In genomic region chr2:32908796-32909195, GRCm38 (mm10) we compare ENCODE assay signal across 7 mouse cellular contexts. TPM values are rescaled to one million over a fixed set of nuclear protein-coding genes. Genes with fewer than 3 reads are reported as not detected.
DNase-seq lines count a peak whose midpoint lies in the region; ATAC-seq and TF ChIP-seq lines count a peak whose summit lies in the region.

No protein-coding gene starts in this region.

- WGBS in forebrain, embryonic 10.5 days, result 38% methylated on average over 11 of the region's 11 CpGs
- 31% methylated on average over 11 of the region's 11 CpGs for WGBS in hindbrain, embryonic 14.5 days

- H3K9me3 ChIP-seq in forebrain, embryonic 10.5 days, result no peaks in the 10 kb centered on the region
- no peaks in the 10 kb centered on the region for H3K9me3 ChIP-seq in hindbrain, embryonic 14.5 days (ENCODE audit: control insufficient read depth, low read length)

- no peak for DNase-seq in forebrain, embryonic 10.5 days (ENCODE audit: extremely low spot score, low spot score)
- DNase-seq in hindbrain, embryonic 14.5 days (ENCODE audit: low spot score), result no peak
- DNase-seq in lung, postnatal 4 days, result peak; percentile 54 to 77
- no peak for DNase-seq in left cerebral cortex, adult 8-10 months (ENCODE audit: low spot score in 2 of 2)

- ATAC-seq in hindbrain, embryonic 14.5 days (ENCODE audit: low FRiP score), result no peak
- no peak for ATAC-seq in monocyte, adult 5-6 weeks (replicated peaks; ENCODE audit: insufficient number of reproducible peaks, low FRiP score, low TSS enrichment, poor library complexity, severe bottlenecking)
- no peak for ATAC-seq in activated CD4-positive, CD25-positive, alpha-beta regulatory T cell, adult 4 months

- no peak overlapping the region for H3K4me3 ChIP-seq in cortical plate, adult 2 months (ENCODE audit: insufficient read depth, low read length)
- peak overlapping the region; percentile 22; the same call in 1 of the 2 replicates for H3K4me3 ChIP-seq in forebrain, embryonic 10.5 days
- no peak overlapping the region for H3K4me3 ChIP-seq in hindbrain, embryonic 14.5 days (replicated peaks; ENCODE audit: low read length)

- no peak for TF ChIP-seq CTCF in cortical plate, adult 2 months (IDR thresholded peaks at IDR 0.05; ENCODE audit: extremely low read depth, insufficient read depth, low read length)

- H3K4me2 ChIP-seq in hindbrain, embryonic 14.5 days (replicated peaks), result 0 out of 2 replicates have a peak overlapping the region, but pooled peaks have one; percentile 7

- H3K27me3 ChIP-seq in forebrain, embryonic 10.5 days (ENCODE audit: poor library complexity, severe bottlenecking), result peaks cover 60% of the 10 kb centered on the region
- H3K27me3 ChIP-seq in hindbrain, embryonic 14.5 days (ENCODE audit: control insufficient read depth, insufficient read depth, low read length), result no peaks in the 10 kb centered on the region

- H3K4me1 ChIP-seq in cortical plate, adult 2 months (ENCODE audit: control insufficient read depth, insufficient read depth, low read length), result peaks cover 7% of the 10 kb centered on the region
- peaks cover 38% of the 10 kb centered on the region for H3K4me1 ChIP-seq in forebrain, embryonic 10.5 days
- H3K4me1 ChIP-seq in hindbrain, embryonic 14.5 days (replicated peaks; ENCODE audit: control insufficient read depth, insufficient read depth, low read length), result peaks cover 26% of the 10 kb centered on the region

- peak overlapping the region; percentile 45 for H3K27ac ChIP-seq in cortical plate, adult 2 months (ENCODE audit: insufficient read depth, low read length)
- H3K27ac ChIP-seq in forebrain, embryonic 10.5 days, result peak overlapping the region; percentile 76
- H3K27ac ChIP-seq in hindbrain, embryonic 14.5 days, result peak overlapping the region; percentile 52; the same call in 1 of the 2 replicates

- H3K36me3 ChIP-seq in forebrain, embryonic 10.5 days (replicated peaks), result peaks cover 25% of the 10 kb centered on the region
- peaks cover 32% of the 10 kb centered on the region for H3K36me3 ChIP-seq in hindbrain, embryonic 14.5 days (replicated peaks; ENCODE audit: control insufficient read depth, insufficient read depth)

- peak overlapping the region; percentile 34; the same call in 1 of the 2 replicates for H3K9ac ChIP-seq in hindbrain, embryonic 14.5 days

- TF ChIP-seq POLR2A in cortical plate, adult 2 months (IDR thresholded peaks at IDR 0.05; ENCODE audit: extremely low read depth, insufficient read depth, low read length), result no peak

RNA-seq across cellular contexts. Expression of gene Fam129b, which starts 32.9 kb away (rescaled TPM):
- polyA plus RNA-seq in cortical plate, adult 2 months (2012; rRNA removed), result 27.1 and 29.0 TPM in 2 replicates
- 22.8 and 25.3 TPM in 2 replicates for polyA plus RNA-seq in forebrain, embryonic 10.5 days (2016; fragmentation: Nextera tagmentation; extraction: Ambion mirVana)
- 16.8 and 19.4 TPM in 2 replicates for polyA plus RNA-seq in hindbrain, embryonic 14.5 days (2014; fragmentation: Nextera tagmentation; extraction: Ambion mirVana)
- total RNA-seq in monocyte, adult 5-6 weeks (2017), result 12.9 to 14.8 TPM (median 14.4 TPM) in 3 replicates
- 1 to 10 TPM; 1.3 to 2.1 TPM for polyA plus RNA-seq in activated CD4-positive, CD25-positive, alpha-beta regulatory T cell, adult 4 months (2017; shearing (Covaris generic))
- total RNA-seq in left cerebral cortex, adult 8-10 months (2022), result 10 to 100 TPM; 24.7 to 31.8 (median 28.4) TPM

RNA-seq across cellular contexts. Expression of gene Rpl12, which starts 52.6 kb away (rescaled TPM):
- 484 and 506 TPM in 2 replicates for polyA plus RNA-seq in cortical plate, adult 2 months (2012; rRNA removed)
- polyA plus RNA-seq in forebrain, embryonic 10.5 days (2016; fragmentation: Nextera tagmentation; extraction: Ambion mirVana), result 192 and 197 TPM in 2 replicates
- 106 and 113 TPM in 2 replicates for polyA plus RNA-seq in hindbrain, embryonic 14.5 days (2014; fragmentation: Nextera tagmentation; extraction: Ambion mirVana)
- total RNA-seq in monocyte, adult 5-6 weeks (2017), result 941 to 1,144 TPM (median 1,080 TPM) in 3 replicates
- 100 to 1,000 TPM in 1 of 2 experiments, 10 to 100 TPM in 1; 52.9 to 648 TPM for polyA plus RNA-seq in activated CD4-positive, CD25-positive, alpha-beta regulatory T cell, adult 4 months (2017; shearing (Covaris generic))
- 100 to 1,000 TPM; 114 to 127 (median 119) TPM for total RNA-seq in left cerebral cortex, adult 8-10 months (2022)

RNA-seq across cellular contexts. Expression of gene Lrsam1, which starts 52.6 kb away (rescaled TPM):
- polyA plus RNA-seq in cortical plate, adult 2 months (2012; rRNA removed), result 25.6 and 25.9 TPM in 2 replicates
- polyA plus RNA-seq in forebrain, embryonic 10.5 days (2016; fragmentation: Nextera tagmentation; extraction: Ambion mirVana), result 6.6 and 8.0 TPM in 2 replicates
- 20.2 and 22.4 TPM in 2 replicates for polyA plus RNA-seq in hindbrain, embryonic 14.5 days (2014; fragmentation: Nextera tagmentation; extraction: Ambion mirVana)
- 5.4 to 13.6 TPM (median 6.6 TPM) in 3 replicates for total RNA-seq in monocyte, adult 5-6 weeks (2017)
- 1 to 10 TPM; 4.1 to 4.7 TPM for polyA plus RNA-seq in activated CD4-positive, CD25-positive, alpha-beta regulatory T cell, adult 4 months (2017; shearing (Covaris generic))
- 10 to 100 TPM; 37.5 to 44.2 (median 38.6) TPM for total RNA-seq in left cerebral cortex, adult 8-10 months (2022)

Comparison
In these comparisons a context has a peak if more than half of its experiments do, and no peak if none do; other contexts are left out.
1. DNase-seq: peak in lung, postnatal 4 days (2 of 2); none in forebrain, embryonic 10.5 days (single experiment), hindbrain, embryonic 14.5 days (single experiment) and left cerebral cortex, adult 8-10 months (0 of 2).
2. Peak in every context shown above with its lines, with median percentiles within 50 percentile points of each other: H3K27ac ChIP-seq.